Mouse (Mus musculus): ENCODE measurements at regions not wholly inside any gene's neighbourhood (a gene's known extent, or its start where the extent isn't known, plus 50 kb on each side); places are given as distances from the start of the nearest gene placed in this dataset.
A peak's percentile ranks its signal among the peaks of the same experiment; 100 is the strongest.

- Histone ChIP-seq H3K4me2 (replicated peaks) (no peak overlapping the region), H3K27ac (replicated peaks) (no peak overlapping the region), H3K4me3 (replicated peaks) (no peak overlapping the region), H3K9ac (no peak overlapping the region), H3K9me3 (replicated peaks) (no peaks in the 10 kb centered on the region), H3K36me3 (no peaks in the 10 kb centered on the region), H3K4me1 (no peaks in the 10 kb centered on the region), H3K27me3 (no peaks in the 10 kb centered on the region)
- WGBS, result 45% methylated on average over 6 of the region's 6 CpGs
- ATAC-seq (ENCODE audit: insufficient number of reproducible peaks, low FRiP score, low TSS enrichment, low read depth), result no peak
Observed at GRCm38 (mm10) chr3:56590071-56590470, 406.6 kb upstream of the Nbea start.

- peak; percentile 75 for ATAC-seq (ENCODE audit: insufficient number of reproducible peaks, low FRiP score, low TSS enrichment, low read depth)
- 57% methylated on average over 5 of the region's 5 CpGs for WGBS
- Histone ChIP-seq H3K4me1 (no peaks in the 10 kb centered on the region), H3K9me3 (replicated peaks) (no peaks in the 10 kb centered on the region), H3K9ac (no peak overlapping the region), H3K27ac (replicated peaks) (no peak overlapping the region), H3K36me3 (no peaks in the 10 kb centered on the region), H3K4me3 (replicated peaks) (no peak overlapping the region), H3K4me2 (replicated peaks) (no peak overlapping the region), H3K27me3 (no peaks in the 10 kb centered on the region)
Observed at GRCm38 (mm10) chr3:56575422-56575821, 391.9 kb upstream of the Nbea start.

- no peaks in the 10 kb centered on the region for H3K27me3 ChIP-seq
- H3K36me3 ChIP-seq, result no peaks in the 10 kb centered on the region
- H3K9me3 ChIP-seq (replicated peaks), result no peaks in the 10 kb centered on the region
- H3K4me3 ChIP-seq (replicated peaks), result no peak overlapping the region
- ATAC-seq (ENCODE audit: insufficient number of reproducible peaks, low FRiP score, low TSS enrichment, low read depth), result no peak
- no peak overlapping the region for H3K4me2 ChIP-seq (replicated peaks)
- H3K9ac ChIP-seq, result no peak overlapping the region
- 83% methylated on average over 2 of the region's 2 CpGs for WGBS
- no peak overlapping the region for H3K27ac ChIP-seq (replicated peaks)
- no peaks in the 10 kb centered on the region for H3K4me1 ChIP-seq
Observed at GRCm38 (mm10) chr3:56536178-56536577, 352.7 kb upstream of the Nbea start.

DNA sequence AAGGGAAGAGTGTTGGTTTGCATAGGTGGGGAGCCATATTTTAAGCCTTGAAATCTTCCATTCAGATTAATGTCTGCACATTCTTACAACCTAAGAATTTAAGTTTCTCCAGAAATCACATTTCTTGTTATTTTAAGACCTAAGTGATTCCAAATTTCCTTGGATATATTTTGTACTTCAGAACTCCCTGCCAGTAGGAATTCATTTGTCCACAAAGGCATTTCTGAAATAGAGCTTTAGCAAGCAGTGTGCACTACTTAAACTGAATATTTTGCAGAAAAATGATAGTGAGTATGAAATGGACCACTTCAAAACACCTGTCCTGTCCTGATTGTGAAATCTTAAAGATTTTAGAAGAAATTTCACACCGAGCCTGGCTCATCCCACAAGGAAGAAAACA lies 320.9 kb upstream of the Nbea start:
- Histone ChIP-seq H3K4me1 (no peaks in the 10 kb centered on the region), H3K4me3 (replicated peaks) (no peak overlapping the region), H3K4me2 (replicated peaks) (no peak overlapping the region), H3K27me3 (no peaks in the 10 kb centered on the region), H3K27ac (replicated peaks) (no peak overlapping the region), H3K9ac (no peak overlapping the region), H3K36me3 (no peaks in the 10 kb centered on the region), H3K9me3 (replicated peaks) (no peaks in the 10 kb centered on the region)
- WGBS, result 66% methylated on average over 1 of the region's 1 CpGs
- no peak for ATAC-seq (ENCODE audit: insufficient number of reproducible peaks, low FRiP score, low TSS enrichment, low read depth)

DNA sequence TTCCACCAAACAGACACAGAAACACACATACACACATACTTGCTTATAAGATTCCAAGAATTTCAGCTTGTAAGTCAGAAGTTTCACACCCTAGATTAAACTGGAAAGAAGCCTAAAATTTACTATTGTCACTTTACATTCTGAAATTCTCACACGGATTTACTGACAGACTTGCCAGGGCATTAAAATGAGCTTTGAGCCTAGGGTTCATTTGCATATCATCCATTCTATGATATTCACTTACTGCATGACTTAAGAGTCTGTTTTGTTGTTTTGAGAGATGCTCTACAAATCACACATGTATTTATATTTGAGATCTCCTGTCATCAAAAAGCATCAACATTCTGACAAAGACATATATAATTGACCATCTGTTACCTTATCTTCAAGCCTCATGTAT lies 315.8 kb upstream of the Nbea start:
- Histone ChIP-seq H3K36me3 (no peaks in the 10 kb centered on the region), H3K4me3 (replicated peaks) (no peak overlapping the region), H3K27me3 (no peaks in the 10 kb centered on the region), H3K4me2 (replicated peaks) (no peak overlapping the region), H3K27ac (replicated peaks) (no peak overlapping the region), H3K9ac (no peak overlapping the region), H3K4me1 (no peaks in the 10 kb centered on the region), H3K9me3 (replicated peaks) (no peaks in the 10 kb centered on the region)
- 57% methylated on average over 1 of the region's 1 CpGs for WGBS
- no peak for ATAC-seq (ENCODE audit: insufficient number of reproducible peaks, low FRiP score, low TSS enrichment, low read depth)

DNA sequence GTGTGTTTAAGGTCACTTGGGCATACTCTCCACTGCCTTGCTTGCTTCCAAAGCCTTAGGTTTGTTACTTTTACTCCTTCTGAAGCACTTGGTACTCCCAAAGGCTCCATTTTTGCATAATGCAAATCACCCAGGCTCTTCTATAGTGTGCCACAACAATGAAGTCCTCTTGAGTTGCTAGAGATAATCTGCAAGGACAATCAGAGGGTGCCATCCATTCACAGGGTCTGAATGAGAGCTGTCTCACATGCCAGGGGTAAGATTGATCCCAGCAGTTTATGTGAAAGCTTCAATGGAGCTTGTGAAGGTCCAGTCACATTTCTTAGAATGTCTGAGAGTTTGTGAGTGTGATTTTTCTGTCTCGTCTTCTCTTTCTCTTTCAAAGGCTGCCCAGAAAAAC lies 310.4 kb upstream of the Nbea start:
- Histone ChIP-seq H3K36me3 (no peaks in the 10 kb centered on the region), H3K4me1 (no peaks in the 10 kb centered on the region), H3K4me3 (replicated peaks) (no peak overlapping the region), H3K9ac (no peak overlapping the region), H3K4me2 (replicated peaks) (no peak overlapping the region), H3K27me3 (no peaks in the 10 kb centered on the region), H3K9me3 (replicated peaks) (no peaks in the 10 kb centered on the region), H3K27ac (replicated peaks) (no peak overlapping the region)
- 71% methylated on average over 1 of the region's 1 CpGs for WGBS
- ATAC-seq (ENCODE audit: insufficient number of reproducible peaks, low FRiP score, low TSS enrichment, low read depth), result no peak

- WGBS, result 48% methylated on average over 5 of the region's 5 CpGs
- Histone ChIP-seq H3K9me3 (replicated peaks) (no peaks in the 10 kb centered on the region), H3K9ac (no peak overlapping the region), H3K4me3 (replicated peaks) (no peak overlapping the region), H3K27me3 (no peaks in the 10 kb centered on the region), H3K27ac (replicated peaks) (no peak overlapping the region), H3K4me1 (no peaks in the 10 kb centered on the region), H3K4me2 (replicated peaks) (no peak overlapping the region), H3K36me3 (no peaks in the 10 kb centered on the region)
- no peak for ATAC-seq (ENCODE audit: insufficient number of reproducible peaks, low FRiP score, low TSS enrichment, low read depth)
Observed at GRCm38 (mm10) chr3:56489154-56489553, 305.7 kb upstream of the Nbea start.

DNA sequence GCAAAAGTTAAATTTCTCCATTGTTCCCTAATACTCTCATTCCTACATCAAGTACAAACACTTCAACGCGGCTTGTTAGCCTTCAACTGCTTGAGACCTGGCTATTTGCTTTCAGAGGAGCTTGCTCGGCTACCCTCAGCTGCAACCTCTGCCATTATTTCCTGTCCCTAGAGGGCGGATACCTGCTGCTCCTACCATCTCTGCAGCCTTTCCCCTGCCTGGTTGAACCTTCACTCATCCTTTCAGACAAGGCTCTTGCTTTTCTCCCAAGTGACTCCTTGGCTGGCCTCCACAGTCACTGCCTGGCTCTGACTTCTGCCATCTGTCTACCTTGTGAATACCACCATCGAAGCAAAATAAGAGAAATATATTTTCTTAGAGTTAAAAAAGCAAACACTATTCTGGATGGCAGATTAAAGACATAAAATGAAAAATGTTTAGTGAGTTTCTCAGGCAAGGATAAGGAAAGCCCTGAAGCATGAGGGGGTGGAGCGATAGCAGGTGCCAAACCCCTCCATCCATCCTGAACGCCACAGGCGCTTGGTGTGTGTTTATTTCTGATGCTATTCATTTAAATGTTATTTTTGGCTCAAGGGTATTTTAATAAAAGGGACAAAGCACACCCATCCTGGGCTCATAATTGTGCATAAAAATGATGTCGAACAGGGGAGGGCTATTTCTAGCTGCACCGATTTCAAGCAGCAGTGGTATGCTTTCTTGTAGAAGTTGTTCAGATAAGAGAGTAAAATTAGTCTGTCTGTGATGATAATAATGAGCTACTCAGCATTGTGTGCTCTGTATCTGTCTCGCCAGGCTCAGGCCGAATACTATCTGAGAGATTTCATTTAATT lies 302.3 kb upstream of the Nbea start:
- 67% methylated on average over 12 of the region's 12 CpGs for WGBS
- ATAC-seq (ENCODE audit: insufficient number of reproducible peaks, low FRiP score, low TSS enrichment, low read depth), result no peak
- H3K27me3 ChIP-seq, result no peaks in the 10 kb centered on the region
- no peak overlapping the region for H3K4me3 ChIP-seq (replicated peaks)
- H3K9me3 ChIP-seq (replicated peaks), result no peaks in the 10 kb centered on the region
- H3K36me3 ChIP-seq, result no peaks in the 10 kb centered on the region
- H3K9ac ChIP-seq, result no peak overlapping the region
- H3K4me1 ChIP-seq, result no peaks in the 10 kb centered on the region
- no peak overlapping the region for H3K27ac ChIP-seq (replicated peaks)
- no peak overlapping the region for H3K4me2 ChIP-seq (replicated peaks)

DNA sequence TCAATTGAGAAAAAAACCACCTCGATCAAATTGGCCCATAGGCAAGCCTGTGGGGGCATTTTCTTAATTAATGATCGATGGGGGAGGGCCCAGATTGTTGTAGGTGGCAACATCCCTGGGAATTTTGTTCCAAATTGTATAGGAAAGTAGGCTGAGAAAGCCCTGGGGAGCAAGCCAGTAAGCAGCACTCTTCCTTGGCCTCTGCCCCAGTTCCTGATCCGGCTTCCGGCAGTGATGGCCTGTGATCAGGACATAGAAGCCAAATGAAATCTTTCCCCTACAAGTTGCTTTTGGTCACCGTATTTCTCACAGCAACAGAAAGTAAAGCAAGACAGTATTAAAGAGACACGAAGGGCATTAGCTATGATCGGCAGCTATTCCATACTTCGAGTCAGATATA lies 300.6 kb upstream of the Nbea start:
- H3K27me3 ChIP-seq, result no peaks in the 10 kb centered on the region
- H3K9me3 ChIP-seq (replicated peaks), result no peaks in the 10 kb centered on the region
- no peaks in the 10 kb centered on the region for H3K36me3 ChIP-seq
- 92% methylated on average over 8 of the region's 8 CpGs for whole genome bisulfite sequencing
- H3K4me1 ChIP-seq, result no peaks in the 10 kb centered on the region
- H3K4me2 ChIP-seq (replicated peaks), result no peak overlapping the region
- H3K9ac ChIP-seq, result no peak overlapping the region
- no peak overlapping the region for H3K27ac ChIP-seq (replicated peaks)
- ATAC-seq (ENCODE audit: insufficient number of reproducible peaks, low FRiP score, low TSS enrichment, low read depth), result no peak
- H3K4me3 ChIP-seq (replicated peaks), result no peak overlapping the region

DNA sequence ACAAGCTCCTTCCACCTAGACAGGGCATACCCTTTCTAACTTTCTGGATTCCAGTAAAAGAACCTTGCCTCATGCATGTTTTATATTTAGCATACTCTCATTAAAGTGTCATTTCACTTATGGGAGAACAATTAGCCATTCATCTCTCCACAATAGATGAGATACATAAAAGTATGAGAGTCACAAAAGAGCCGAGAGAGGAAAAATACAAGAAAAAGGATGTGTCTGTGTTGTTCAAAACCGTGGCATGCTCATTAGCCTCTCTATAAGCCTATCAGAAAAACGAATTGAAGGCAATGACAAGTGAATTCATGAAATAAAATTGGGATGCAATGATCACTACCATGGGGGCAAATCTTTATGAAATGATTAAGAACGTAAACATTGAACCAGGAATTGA lies 299.9 kb upstream of the Nbea start:
- 72% methylated on average over 4 of the region's 4 CpGs for WGBS
- H3K27me3 ChIP-seq, result no peaks in the 10 kb centered on the region
- no peak overlapping the region for H3K4me2 ChIP-seq (replicated peaks)
- H3K36me3 ChIP-seq, result no peaks in the 10 kb centered on the region
- H3K27ac ChIP-seq (replicated peaks), result no peak overlapping the region
- no peaks in the 10 kb centered on the region for H3K9me3 ChIP-seq (replicated peaks)
- no peak overlapping the region for H3K4me3 ChIP-seq (replicated peaks)
- ATAC-seq (ENCODE audit: insufficient number of reproducible peaks, low FRiP score, low TSS enrichment, low read depth), result no peak
- H3K4me1 ChIP-seq, result no peaks in the 10 kb centered on the region
- H3K9ac ChIP-seq, result no peak overlapping the region

- Histone ChIP-seq H3K4me1 (peaks cover 9% of the 10 kb centered on the region; the same call in 1 of the 2 replicates), H3K9ac (no peak overlapping the region), H3K27ac (replicated peaks) (no peak overlapping the region), H3K4me2 (replicated peaks) (no peak overlapping the region), H3K36me3 (no peaks in the 10 kb centered on the region), H3K4me3 (replicated peaks) (no peak overlapping the region), H3K9me3 (replicated peaks) (no peaks in the 10 kb centered on the region), H3K27me3 (no peaks in the 10 kb centered on the region)
- WGBS, result 66% methylated on average over 1 of the region's 1 CpGs
- no peak for ATAC-seq (ENCODE audit: insufficient number of reproducible peaks, low FRiP score, low TSS enrichment, low read depth)
Observed at GRCm38 (mm10) chr3:56479529-56479928, 296.0 kb upstream of the Nbea start.

- no peaks in the 10 kb centered on the region for H3K36me3 ChIP-seq
- no peak overlapping the region for H3K27ac ChIP-seq (replicated peaks)
- H3K4me3 ChIP-seq (replicated peaks), result no peak overlapping the region
- 62% methylated on average over 6 of the region's 6 CpGs for WGBS
- H3K27me3 ChIP-seq, result no peaks in the 10 kb centered on the region
- ATAC-seq (ENCODE audit: insufficient number of reproducible peaks, low FRiP score, low TSS enrichment, low read depth), result no peak
- H3K9me3 ChIP-seq (replicated peaks), result no peaks in the 10 kb centered on the region
- H3K9ac ChIP-seq, result no peak overlapping the region
- no peak overlapping the region for H3K4me2 ChIP-seq (replicated peaks)
- peaks cover 9% of the 10 kb centered on the region; the same call in 1 of the 2 replicates for H3K4me1 ChIP-seq
Observed at GRCm38 (mm10) chr3:56478544-56479140, 295.1 kb upstream of the Nbea start.

All from embryonic facial prominence, embryonic 15.5 days (tissue).